Mouse (Mus musculus) cerebellum, adult 2 months (tissue): Measurements from ENCODE around the gene Gm42715.

ENCODE experiments used
- CTCF ChIP-seq: fragments of 200-500 bp; IDR thresholded peaks from 2 replicates; pipeline ENCODE4 v1.5.1; 2011; ENCODE audit warnings: low read depth, mild to moderate bottlenecking, control low read depth, low read length, moderate library complexity, borderline replicate concordance; ENCODE audit not compliant: insufficient read depth
- POLR2A ChIP-seq: fragments of 200-500 bp; IDR thresholded peaks from 2 replicates; pipeline ENCODE4 v1.6.1; 2011; ENCODE audit warnings: low read length, control low read depth, borderline replicate concordance; ENCODE audit not compliant: insufficient read depth

DNA sequence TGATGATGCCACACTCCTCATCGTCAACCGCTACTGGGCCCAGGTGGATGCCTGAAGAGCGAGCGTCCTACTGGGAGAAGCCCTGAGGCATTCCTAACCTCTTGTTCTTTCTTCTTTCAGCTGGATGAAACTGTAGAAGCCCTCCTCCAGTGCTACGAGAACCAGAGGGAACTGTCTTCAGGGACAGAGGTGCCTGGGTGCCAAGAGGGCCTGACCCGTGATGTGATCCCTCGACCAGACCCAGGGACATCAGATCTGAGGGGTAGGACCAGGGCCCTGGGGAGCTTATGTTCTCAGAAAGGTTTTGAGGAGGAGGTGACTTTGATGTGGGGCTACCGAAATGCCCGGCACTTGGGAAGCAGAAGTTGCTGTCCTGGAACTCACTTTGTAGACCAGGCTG, 70.3 kb downstream of the Gm42715 start:
- no peak for TF ChIP-seq CTCF
- no peak for TF ChIP-seq POLR2A
